Mouse (Mus musculus) natural killer cell, adult 2 months (primary cell): ENCODE measurements around the gene Gtpbp6.
"Not testable (repeated sequence)": the region's sequence is repeated elsewhere in the genome, so short reads cannot be mapped to it uniquely, and the experiment has no call there.

Source experiments
- DNase-seq, 2 experiments: peaks; one replicate each; pipeline ENCODE4 v3.0.0; 2022; ENCODE audit warnings: low spot score in 2 of 2

Gtpbp6 gene

GRCm38 (mm10) chr5:110100921-110101631 lies 6.9 kb downstream of the Gtpbp6 start:
- DNase-seq, result peak in 1 of 2 experiments; percentile 47

DNA sequence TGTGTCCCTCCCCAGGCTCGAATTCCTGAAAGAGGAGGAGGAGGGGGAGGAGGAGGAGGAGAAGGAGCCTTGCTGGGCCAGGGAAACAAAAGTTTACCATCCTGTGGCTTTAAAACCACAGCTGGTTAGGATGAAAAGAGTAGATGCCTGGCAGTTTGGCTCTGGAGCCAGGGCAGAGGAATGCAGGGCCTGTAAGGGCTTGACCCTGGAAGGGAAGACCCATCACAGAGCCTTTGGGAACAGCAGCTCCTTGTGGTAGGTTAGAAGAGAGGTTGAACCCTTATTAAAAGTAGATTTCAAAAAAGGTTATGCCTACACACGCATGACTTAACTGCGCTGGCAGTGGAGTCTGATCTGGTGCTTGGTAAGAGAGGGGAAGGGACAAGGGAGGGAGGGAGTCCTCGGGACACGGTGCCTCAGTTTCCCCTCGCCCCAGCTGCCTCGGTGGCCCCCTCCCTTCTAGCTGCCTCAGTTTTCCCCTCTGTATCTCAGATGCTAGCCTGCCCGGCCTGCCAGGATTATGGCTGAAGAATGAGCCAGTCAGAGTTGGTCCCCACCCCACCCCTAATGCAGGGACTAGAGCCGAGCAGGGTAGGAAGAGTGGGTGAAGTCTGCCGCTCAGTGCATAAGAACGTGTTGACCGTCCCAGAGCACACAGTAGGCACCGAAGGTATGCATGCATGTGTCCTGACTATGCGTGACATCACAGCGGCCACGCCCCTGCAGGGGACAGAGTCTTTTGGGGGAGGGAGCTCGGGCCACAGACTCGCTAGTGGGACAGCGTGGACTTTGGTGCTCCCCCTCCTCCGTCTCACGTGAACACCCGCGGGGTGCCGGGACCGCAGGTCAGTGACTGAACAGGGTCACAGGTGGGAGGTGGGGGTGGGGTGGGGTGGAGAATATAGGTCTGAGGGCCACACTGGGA lies 8.1 kb downstream of the Gtpbp6 start, which contains the start of gene Plcxd1:
Plcxd1 (plus strand) TSS at position 314 of the 925 bp plus-strand sequence.
- DNase-seq, result no peak

DNA sequence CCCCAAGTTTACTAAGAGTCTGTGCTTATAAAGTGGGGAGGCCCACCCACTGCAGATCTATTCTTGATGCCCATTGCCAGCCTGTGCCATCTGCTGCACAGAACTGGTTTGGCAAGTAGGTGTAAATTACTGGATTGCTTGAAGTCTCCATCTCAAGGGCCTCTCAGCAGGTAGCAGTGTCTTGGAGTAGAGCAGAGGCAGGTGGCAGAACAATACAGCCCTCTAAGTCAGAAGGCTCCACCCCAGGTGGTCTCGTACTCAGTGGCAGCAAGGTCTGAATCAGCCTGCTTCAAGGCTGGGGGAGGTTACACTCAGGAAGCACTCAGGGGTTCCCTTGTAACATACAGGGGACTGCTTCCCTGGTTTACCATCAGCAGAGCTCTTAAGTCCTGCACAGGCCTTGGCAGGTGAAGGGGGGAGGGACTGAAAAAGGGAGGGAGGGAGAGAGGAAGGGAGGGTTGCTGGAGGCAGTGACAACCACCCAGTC lies 9.0 kb downstream of the Gtpbp6 start:
- no peak for DNase-seq

DNA sequence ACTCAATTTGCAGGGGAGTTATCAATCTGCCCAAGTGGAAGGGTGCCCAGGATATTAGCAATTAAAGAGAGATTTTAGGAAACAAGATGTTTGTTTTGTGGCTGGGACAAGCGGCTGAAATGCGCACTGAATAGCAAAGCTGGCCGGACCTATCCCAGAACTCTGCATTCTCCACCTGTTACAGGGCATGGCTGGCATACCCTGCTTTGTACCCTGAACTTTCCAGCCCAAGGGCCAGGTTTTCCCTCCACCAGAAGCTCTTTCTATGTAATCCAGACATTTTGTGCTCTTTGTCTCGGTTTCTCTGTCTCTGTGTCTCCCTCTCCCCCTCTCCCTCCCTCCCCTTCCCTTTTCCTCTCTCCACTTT lies 13.2 kb downstream of the Gtpbp6 start:
- no peak for DNase-seq

GRCm38 (mm10) chr5:110094030-110094846 lies 13.8 kb downstream of the Gtpbp6 start, which contains the start of gene Gm35315:
TSS of gene Gm35315 (minus strand) at chr5:110094420.
- DNase-seq, result peak; percentile 72 to 79

- DNase-seq, result no peak
Measured at GRCm38 (mm10) chr5:110091546-110091945, 16.5 kb downstream of the Gtpbp6 start.

- DNase-seq, result no peak
Measured at GRCm38 (mm10) chr5:110086161-110086866, 21.7 kb downstream of the Gtpbp6 start.

GRCm38 (mm10) chr5:110082961-110083360 lies 25.0 kb downstream of the Gtpbp6 start:
- DNase-seq, result no peak

DNA sequence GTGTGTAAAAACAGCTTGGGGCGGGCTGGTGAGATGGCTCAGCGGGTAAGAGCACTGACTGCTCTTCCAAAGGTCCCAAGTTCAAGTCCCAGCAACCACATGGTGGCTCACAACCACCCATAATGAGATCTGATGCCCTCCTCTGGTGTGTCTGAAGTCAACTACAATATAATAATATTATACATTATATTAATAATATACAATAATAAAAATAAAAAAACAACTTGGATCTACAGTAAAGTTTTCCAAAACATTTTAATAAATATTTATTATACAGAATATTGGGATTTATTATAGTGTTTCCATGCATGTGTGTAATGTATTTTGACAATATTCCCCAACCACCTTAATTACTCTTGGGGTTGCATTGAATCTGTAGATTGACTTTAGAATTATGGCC lies 35.6 kb downstream of the Gtpbp6 start, which contains the start of gene Gm17655:
Gm17655 (minus strand) TSS at position 101 of the 400 bp plus-strand sequence.
- DNase-seq, result not testable (repeated sequence)

- DNase-seq, result peak; percentile 67 to 72
Measured at GRCm38 (mm10) chr5:110057637-110058408, 50.2 kb downstream of the Gtpbp6 start.
